Mouse (Mus musculus): ENCODE results near the gene Frs3. TPM values are rescaled to one million over a fixed set of nuclear protein-coding genes. Genes with fewer than 3 reads are reported as not detected.

The Frs3 gene
- polyA plus RNA-seq, 1 experiment = 51.3 TPM

DNA sequence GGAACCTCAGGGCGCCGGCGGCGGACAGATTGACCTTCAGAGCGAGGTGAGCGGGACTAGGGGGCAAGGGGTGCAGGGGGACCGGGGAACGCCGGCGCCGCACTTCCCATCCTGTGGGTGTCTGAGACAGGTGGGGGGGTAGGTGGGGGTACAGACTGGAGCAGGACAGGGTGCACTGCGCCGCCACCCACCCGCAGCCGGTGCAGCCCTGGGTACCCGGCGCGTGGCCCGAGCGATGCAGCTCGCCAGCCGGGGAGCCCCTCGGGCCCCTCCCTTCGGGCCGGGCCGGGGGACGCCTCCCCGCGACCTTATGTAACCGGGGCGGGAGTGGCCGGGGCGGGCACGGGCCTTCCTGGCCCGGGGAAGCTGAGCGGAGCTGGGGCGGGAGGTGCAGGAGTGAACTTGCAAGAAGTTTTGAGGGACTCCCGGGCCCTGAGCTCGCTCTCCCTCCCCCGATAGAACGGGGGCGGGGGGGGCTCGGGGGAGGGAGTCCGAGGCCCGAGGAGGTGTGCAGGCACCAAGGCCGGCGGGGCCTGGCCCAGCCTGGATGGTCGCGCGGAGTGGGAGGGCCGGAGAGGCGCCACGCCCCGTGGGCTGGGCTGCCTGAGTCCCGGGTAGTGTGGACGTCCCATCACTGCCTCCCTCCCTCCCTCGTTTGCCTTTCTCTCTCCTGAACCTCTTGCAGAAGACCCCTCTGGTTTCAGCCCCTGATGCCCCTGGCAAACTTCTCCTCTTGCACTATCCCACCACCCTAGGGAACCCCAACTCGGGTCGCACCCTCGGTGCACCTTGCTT, 48.6 kb downstream of the Frs3 start:
- no peak for TF ChIP-seq CTCF (IDR thresholded peaks at IDR 0.05; ENCODE audit: borderline replicate concordance, insufficient read depth, low read depth, low read length)
- TF ChIP-seq POLR2A (IDR thresholded peaks at IDR 0.05; ENCODE audit: borderline replicate concordance, insufficient read depth, low read length) = no peak; the same call in 1 of the 2 replicates
- Histone ChIP-seq H3K4me1 (ENCODE audit: control insufficient read depth, insufficient read depth, low read length) (peaks cover 12% of the 10 kb centered on the region), H3K27me3 (ENCODE audit: control insufficient read depth, insufficient read depth, low read length) (no peaks in the 10 kb centered on the region), H3K27ac (ENCODE audit: insufficient read depth, low read length) (peak overlapping the region; percentile 95), H3K4me3 (replicated peaks; ENCODE audit: insufficient read depth, low read depth, low read length) (peak overlapping the region; percentile 92)
- DNase-seq = peak; percentile 87 to 89
- under 1% methylated on average over 51 of the region's 60 CpGs for WGBS

DNA sequence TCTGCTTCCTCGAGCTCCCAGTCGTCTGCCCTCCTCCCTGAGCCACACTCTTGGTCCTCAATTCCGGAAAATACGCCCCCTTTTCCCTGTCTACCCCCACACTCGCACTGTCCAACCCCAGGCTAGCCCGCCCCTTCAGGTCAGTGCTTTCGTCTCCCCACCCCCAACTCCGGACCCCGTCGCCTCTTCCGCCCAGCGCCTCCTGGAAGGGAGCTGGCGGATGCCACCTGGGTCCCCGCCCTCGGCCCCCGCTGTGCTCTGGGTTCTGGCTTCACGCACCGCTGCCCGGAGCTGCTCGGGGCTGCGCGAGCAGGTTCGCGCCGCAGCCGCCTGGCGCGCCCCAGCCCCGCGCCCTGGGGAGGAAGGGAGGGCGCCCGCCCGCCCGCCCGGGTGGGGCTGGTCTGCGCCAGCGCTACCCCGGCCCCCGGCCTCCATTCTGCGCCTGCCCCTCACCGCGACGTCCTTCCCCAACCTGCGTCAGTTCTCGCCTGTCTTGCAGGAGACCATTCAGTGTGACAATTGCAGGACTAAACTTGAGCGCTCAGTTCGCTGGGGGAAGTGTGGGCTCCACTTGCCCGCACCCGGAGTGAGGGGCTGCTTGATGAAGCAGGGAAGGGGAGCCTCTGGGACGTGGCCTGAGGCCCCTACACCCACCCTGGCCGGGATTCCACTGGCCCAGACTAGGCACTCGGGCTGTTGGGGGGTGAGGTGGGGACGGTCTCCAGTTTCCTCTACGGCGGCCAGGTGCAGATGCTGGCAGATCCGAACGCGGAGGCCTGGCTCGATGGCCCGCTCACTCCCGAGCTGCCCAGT, 49.4 kb downstream of the Frs3 start:
- TF ChIP-seq CTCF (IDR thresholded peaks at IDR 0.05; ENCODE audit: borderline replicate concordance, insufficient read depth, low read depth, low read length) (no peak), POLR2A (IDR thresholded peaks at IDR 0.05; ENCODE audit: borderline replicate concordance, insufficient read depth, low read length) (no peak)
- WGBS = under 1% methylated on average over 55 of the region's 61 CpGs
- H3K27me3 ChIP-seq (ENCODE audit: control insufficient read depth, insufficient read depth, low read length) = no peaks in the 10 kb centered on the region
- DNase-seq = peak; percentile 56 to 61
- H3K27ac ChIP-seq (ENCODE audit: insufficient read depth, low read length) = peak overlapping the region; percentile 69
- H3K4me3 ChIP-seq (replicated peaks; ENCODE audit: insufficient read depth, low read depth, low read length) = peak overlapping the region; percentile 92
- peaks cover 12% of the 10 kb centered on the region for H3K4me1 ChIP-seq (ENCODE audit: control insufficient read depth, insufficient read depth, low read length)

DNA sequence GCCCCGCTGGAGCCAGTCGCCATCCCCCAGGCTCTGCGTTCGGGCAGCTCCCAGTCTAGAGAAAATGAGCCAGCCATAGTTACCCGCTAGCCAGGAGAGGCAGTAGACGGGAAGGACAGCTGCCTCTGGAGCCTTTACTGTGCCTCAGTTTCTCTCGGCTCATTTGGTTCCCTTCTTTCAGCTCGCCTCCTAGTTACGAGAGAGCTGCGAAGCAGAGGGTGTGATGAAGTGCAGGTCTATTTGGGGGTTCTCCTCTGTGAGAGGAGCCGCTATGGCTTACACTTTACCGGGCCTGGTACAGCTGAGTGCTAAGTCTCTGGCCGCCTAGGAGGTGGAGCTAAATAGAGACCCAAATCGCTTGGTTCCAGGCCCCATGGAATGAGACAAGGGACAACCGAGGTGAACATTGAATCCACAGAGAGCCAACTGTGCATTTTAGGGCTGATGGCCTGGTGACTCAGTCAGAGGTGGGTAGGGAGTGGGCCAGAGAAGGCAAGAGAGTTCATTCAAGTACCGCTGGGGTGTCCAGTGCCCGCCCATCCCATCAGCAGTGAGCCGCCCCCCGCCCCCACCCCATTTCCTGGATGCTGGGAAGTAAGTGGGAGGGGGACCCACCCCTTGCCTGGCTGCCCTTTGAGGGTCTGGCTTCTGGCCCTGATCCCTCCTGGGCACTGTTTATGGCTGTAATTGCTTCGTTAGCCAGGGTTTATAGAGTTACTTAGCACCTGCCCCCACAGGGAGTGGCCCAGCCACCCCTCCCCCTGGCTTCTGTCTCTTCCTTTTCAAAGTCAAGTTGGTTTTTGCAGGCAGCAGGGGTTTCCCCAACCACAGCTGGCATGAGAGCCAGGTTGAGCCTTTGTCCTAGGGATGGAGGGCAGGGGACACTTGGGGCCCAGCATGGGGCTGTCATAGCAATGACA, 50.3 kb downstream of the Frs3 start:
- WGBS = 23% methylated on average over 20 of the region's 20 CpGs
- Histone ChIP-seq H3K4me3 (replicated peaks; ENCODE audit: insufficient read depth, low read depth, low read length) (peak overlapping the region; percentile 92), H3K27me3 (ENCODE audit: control insufficient read depth, insufficient read depth, low read length) (no peaks in the 10 kb centered on the region), H3K27ac (ENCODE audit: insufficient read depth, low read length) (peak overlapping the region; percentile 69), H3K4me1 (ENCODE audit: control insufficient read depth, insufficient read depth, low read length) (peaks cover 12% of the 10 kb centered on the region)
- DNase-seq = no peak
- TF ChIP-seq POLR2A (IDR thresholded peaks at IDR 0.05; ENCODE audit: borderline replicate concordance, insufficient read depth, low read length) (no peak), CTCF (IDR thresholded peaks at IDR 0.05; ENCODE audit: borderline replicate concordance, insufficient read depth, low read depth, low read length) (no peak)

DNA sequence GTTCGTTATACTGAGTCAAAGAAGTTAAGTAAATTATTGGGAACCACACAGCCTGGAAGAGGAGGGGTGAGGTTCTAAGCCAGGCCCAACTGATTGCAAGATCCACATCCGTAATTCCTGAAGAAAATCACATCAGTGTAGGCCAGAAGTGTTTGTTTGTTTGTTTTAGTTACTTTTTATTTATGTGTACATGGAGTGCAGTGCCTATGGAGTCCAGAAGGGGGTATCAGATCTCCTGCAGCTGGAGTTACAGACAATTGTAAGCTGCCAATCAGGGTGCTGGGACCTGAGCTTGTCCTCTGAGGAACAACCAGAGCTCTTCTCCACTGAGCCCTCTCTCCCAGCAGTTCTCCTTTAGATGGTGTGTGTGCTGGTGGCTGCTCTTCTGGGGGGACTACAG, 51.4 kb downstream of the Frs3 start:
- no peak for TF ChIP-seq POLR2A (IDR thresholded peaks at IDR 0.05; ENCODE audit: borderline replicate concordance, insufficient read depth, low read length)
- TF ChIP-seq CTCF (IDR thresholded peaks at IDR 0.05; ENCODE audit: borderline replicate concordance, insufficient read depth, low read depth, low read length) = no peak
- Histone ChIP-seq H3K27ac (ENCODE audit: insufficient read depth, low read length) (no peak overlapping the region), H3K4me1 (ENCODE audit: control insufficient read depth, insufficient read depth, low read length) (peaks cover 12% of the 10 kb centered on the region), H3K27me3 (ENCODE audit: control insufficient read depth, insufficient read depth, low read length) (no peaks in the 10 kb centered on the region), H3K4me3 (replicated peaks; ENCODE audit: insufficient read depth, low read depth, low read length) (no peak overlapping the region)
- 89% methylated on average over 2 of the region's 2 CpGs for WGBS
- DNase-seq = no peak

DNA sequence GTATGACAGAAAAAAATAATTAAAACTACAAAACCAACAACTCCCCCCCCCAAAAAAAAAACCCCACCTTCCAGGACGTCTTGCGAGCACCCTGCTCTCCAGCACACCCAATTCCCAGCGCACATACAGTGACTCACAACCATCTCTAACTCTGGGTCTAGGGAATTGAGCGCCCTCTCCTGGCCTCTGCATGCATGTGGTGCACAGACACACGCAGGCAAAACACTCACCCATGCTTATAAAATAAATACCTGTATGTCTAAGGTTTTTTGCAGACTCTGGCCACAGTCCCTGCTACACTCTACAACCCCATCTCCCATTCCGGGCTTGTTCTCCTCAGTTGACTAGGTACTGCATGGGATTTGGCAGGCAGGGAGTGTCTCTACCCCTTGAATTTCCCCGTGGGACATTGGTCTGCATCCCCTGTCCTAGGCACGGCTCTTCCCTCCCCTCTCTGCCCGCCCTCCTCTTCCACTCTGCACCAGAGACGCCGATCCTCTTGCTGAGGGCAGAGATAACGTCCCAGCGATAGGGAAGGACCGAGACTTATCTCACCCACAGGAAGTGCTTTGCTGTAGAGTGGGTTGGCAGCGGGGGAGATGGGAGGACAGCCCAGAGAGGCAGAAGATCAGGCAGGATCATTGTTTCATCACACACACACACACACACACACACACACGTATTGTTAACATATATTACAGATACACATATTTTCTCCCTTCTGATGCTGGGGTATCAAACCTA, 54.3 kb downstream of the Frs3 start:
- H3K4me3 ChIP-seq (replicated peaks; ENCODE audit: insufficient read depth, low read depth, low read length) = no peak overlapping the region
- 53% methylated on average over 16 of the region's 16 CpGs for WGBS
- no peak for DNase-seq
- no peaks in the 10 kb centered on the region for H3K27me3 ChIP-seq (ENCODE audit: control insufficient read depth, insufficient read depth, low read length)
- H3K4me1 ChIP-seq (ENCODE audit: control insufficient read depth, insufficient read depth, low read length) = peaks cover 12% of the 10 kb centered on the region
- TF ChIP-seq POLR2A (IDR thresholded peaks at IDR 0.05; ENCODE audit: borderline replicate concordance, insufficient read depth, low read length) = no peak
- peak; percentile 33; the same call in 1 of the 2 replicates for TF ChIP-seq CTCF (IDR thresholded peaks at IDR 0.05; ENCODE audit: borderline replicate concordance, insufficient read depth, low read depth, low read length)
- H3K27ac ChIP-seq (ENCODE audit: insufficient read depth, low read length) = no peak overlapping the region

DNA sequence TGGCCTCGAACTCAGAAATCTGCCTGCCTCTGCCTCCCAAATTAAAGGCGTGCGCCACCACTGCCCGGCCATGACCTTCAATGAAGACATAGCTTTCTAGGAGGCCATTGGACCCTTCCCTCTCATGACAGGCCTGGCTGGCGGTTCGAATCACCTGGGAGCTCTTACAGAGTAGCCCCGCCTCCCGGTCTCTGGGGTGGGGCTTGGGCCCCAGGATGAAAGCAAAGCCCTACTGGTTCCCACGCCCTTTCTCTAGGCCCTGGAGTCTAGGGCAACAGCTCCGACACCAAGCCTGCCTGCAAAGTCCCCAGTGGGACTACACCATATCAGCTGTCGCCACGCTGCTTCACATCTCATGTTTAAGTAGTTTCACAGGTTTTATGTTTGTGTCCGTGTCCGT, 55.3 kb downstream of the Frs3 start:
- TF ChIP-seq CTCF (IDR thresholded peaks at IDR 0.05; ENCODE audit: borderline replicate concordance, insufficient read depth, low read depth, low read length) = no peak
- TF ChIP-seq POLR2A (IDR thresholded peaks at IDR 0.05; ENCODE audit: borderline replicate concordance, insufficient read depth, low read length) = no peak
- no peak for DNase-seq
- 96% methylated on average over 14 of the region's 14 CpGs for WGBS
- Histone ChIP-seq H3K4me1 (ENCODE audit: control insufficient read depth, insufficient read depth, low read length) (peaks cover 10% of the 10 kb centered on the region), H3K27me3 (ENCODE audit: control insufficient read depth, insufficient read depth, low read length) (no peaks in the 10 kb centered on the region), H3K4me3 (replicated peaks; ENCODE audit: insufficient read depth, low read depth, low read length) (no peak overlapping the region), H3K27ac (ENCODE audit: insufficient read depth, low read length) (no peak overlapping the region)
